Mouse (Mus musculus): ENCODE measurements around the gene Fam102b. TPM values are rescaled to one million over a fixed set of nuclear protein-coding genes. Genes with fewer than 3 reads are reported as not detected.

The Fam102b gene
- total RNA-seq (2021) = 10 to 100 TPM; 27.6 to 30.9 TPM
- long read RNA-seq, experiment 1, full-length matches to known transcripts = 4 of 13 reads
- long read RNA-seq, experiment 1, partial matches to known transcripts = 0 of 13 reads
- long read RNA-seq, experiment 1, other reads (novel, unspliced or antisense) = 9 of 13 reads
- long read RNA-seq, experiment 2, full-length matches to known transcripts = 7 of 8 reads
- long read RNA-seq, experiment 2, partial matches to known transcripts = 1 of 8 reads
- long read RNA-seq, experiment 2, other reads (novel, unspliced or antisense) = 0 of 8 reads

DNA sequence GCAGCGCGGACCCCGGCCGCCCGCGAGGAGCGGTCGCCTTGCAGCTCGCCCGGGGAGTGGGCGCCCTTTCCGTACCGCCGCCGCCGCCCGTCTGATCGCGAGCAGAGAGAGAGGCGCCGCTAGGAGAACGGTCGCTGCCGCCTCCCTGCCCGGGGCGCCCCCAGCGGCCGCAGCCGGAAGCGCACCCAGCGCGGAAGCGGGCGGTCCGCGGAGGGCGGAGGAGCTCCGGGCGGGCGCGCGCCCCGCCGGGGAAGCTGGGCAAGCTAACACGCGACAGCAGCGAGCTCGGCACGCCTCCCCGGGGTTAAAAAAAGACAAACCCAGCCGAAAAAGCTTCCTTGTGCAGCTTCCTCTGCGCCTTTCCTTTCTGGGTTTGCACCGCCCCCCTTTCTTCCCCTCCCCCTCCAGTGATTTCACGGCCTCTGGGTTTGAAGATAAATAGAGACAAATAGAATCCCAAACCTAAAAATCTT lies at the start of gene Fam102b:
Gene Fam102b, minus strand, starts transcription at position 93 of the 473 bp plus-strand sequence.
- peak; percentile 90 to 94 for DNase-seq (ENCODE audit: low spot score in 2 of 2)

DNA sequence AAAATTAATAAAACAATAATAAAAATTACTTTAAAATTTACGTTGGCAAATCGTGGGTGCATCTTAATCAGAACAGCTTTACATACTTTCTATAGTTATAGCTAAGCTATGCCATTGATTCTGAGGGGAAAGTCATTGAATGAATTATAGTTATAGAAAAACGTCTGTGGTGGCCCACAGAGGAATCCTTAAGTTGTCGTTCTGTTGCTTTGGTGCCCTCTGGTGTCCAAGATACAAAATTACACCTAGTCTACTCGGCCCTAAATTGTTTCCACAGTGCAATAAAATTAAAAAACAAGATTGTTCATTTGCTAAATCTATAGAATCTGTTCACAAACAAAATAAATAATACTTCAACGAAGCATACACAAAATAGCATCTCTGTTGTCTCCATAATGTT lies 35.6 kb upstream of the Fam102b start:
- DNase-seq (ENCODE audit: low spot score in 2 of 2) = no peak

DNA sequence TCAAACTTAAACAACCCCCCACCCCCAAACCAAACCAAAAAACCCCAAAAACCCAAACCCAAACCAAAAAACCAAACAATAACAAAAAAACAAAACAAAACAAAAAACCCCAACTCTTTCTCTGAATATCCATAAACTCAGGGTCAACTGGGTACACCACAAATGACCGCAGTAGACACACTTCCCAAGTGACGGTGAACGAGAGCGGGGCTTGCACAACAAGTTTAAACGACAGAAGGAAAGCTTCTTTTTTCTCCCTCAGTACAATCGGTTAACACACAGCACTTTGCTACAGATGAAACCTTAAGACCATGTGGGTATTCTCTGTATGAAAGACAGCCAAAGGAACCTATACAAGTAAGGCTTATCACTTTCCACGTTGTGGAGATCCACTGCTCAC lies 35.0 kb upstream of the Fam102b start:
- no peak for DNase-seq (ENCODE audit: low spot score in 2 of 2)

DNA sequence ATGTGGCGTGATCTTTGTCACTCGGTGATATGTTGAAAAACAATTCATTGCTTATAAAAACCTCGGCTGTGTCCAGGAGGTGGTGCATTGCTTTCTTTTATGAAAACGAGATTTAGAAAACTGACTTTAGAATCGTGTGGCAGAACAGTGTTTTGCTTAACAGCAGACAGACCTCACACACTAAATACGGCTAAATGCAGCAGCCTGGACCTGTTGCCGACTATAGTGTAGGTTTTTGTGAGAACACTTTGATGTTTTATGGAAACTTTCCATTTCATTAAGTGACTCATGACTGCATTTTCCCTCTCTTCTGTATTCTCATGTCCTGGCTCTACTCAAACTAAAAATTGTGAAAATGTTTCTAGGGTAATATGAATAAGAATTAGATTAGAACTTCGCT lies 32.5 kb upstream of the Fam102b start:
- no peak for DNase-seq (ENCODE audit: low spot score in 2 of 2)

DNA sequence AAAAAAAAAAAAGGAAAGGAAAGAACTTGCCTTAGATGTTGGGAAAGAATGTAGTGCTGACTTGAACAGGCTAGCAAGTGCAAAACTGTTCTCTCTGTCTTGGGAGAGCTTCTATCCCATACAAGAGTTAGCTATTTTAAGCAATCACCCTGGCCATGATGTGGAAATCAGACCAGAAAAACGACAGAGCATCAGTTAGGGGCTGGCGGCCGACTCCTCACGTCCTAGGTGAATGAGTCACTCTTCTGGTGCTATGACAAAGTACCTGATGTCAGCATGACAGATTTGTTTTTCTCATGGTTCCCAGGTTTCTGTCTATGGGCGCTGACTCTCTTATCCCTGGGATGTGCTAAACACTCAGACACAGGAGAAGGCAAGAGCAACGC lies 24.5 kb upstream of the Fam102b start:
- no peak for DNase-seq (ENCODE audit: low spot score in 2 of 2)

DNA sequence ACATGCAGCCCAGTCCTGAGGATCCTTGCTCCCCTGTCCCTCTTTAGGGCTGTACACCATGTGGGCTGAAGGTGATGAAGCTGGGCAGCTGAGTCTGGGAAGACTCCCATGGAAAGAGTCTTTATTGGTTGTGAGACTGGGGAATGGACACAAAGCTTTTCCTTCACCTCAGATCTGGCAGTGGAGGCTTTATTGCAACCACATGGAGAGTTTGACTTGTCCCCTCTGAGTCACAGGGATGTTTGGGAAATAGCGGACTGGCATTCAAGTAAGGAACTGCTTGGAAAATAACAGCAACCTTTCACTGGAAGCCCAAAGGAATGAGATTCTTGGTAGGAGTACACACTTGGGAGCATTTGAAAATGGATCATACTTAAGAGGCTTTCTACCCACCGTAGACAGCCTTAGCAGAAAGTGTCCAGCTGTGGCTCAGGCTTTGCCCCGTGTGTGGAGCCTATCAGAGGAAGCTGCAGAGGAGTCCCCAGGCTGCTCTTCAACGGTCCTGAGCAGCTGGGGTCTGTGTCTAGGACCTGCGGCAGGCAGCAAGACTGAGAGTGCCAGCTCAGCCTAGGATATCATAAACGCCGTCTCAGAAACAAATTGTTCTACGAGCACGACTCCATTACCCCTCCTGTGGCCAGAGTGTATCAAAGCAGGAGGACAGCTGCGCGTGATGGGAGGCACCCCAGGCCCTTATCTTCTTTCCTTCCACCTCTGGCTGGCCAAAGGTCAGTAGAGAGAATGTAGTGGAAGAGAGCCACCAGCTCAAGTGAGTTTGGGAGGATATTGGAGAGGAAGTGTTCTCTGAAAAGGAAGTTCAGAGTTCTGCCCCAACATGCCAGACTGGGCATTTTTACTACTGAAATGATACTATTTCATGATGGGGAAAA lies 23.9 kb upstream of the Fam102b start:
- no peak for DNase-seq (ENCODE audit: low spot score in 2 of 2)

DNA sequence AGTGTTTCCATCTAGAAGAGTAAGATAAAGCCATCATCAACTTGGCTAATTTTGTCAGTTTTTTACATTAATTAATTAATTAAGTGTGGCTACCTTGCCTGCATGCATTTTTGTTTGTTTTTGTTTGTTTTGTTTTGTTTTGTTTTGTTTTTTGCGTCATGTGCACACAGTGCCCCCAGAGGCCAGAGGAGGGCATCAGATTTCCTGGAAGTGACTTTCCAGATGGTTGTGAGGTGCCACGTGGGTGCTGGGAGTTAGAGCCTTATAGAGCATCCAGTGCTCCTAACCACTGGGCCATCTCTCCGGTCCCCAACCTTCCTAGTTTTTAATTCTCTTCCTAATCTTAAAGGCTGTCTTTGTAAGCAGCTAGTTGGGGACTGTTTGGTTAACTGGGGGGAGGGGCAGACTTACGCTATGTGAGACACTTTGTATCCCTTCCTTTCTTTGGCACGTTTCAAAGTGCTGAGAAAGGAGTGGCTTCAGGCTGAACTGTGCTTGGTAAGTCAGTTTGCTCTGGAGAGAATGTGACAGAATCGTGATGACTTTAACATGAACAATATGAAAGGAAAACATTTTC lies 20.4 kb upstream of the Fam102b start:
- no peak for DNase-seq (ENCODE audit: low spot score in 2 of 2)

DNA sequence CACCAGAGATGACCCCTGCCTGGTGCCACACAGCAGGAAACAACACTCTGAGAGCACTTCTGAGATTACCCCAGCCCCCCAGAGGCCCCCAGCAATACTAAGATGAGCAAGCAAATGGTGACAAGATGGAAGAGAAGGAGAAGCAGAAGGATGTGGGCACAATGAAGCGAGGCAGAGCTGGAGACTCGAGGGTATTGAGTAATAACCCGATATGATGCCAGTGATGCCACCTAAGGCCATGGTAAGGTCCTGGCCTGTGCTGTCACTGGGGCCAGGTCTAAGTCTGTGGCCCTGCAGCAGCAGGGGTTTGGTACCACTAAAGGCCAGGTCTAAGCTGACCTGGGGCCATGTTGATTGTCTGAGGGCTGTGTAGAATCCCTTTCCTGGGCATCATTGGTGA lies 19.0 kb upstream of the Fam102b start:
- no peak for DNase-seq (ENCODE audit: low spot score in 2 of 2)

DNA sequence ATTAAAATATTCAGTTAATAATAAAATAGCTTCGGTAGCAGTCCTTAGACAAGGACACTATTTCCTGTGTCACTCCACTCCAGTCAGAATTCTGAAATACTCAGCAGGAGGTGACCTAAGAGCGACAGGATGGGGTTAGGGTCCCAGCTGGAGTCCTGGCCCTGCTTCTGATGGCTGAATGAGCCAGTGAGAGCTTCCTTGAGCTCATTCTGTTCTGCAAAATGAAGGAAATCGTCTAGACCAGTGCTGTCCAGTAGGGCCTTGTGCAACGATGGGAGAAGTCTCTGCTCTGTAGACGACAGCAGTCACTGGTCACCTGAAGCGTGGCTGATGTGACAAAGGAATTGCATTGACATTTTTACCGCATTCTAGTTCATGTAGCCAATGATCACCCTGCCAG lies 16.0 kb upstream of the Fam102b start:
- DNase-seq (ENCODE audit: low spot score in 2 of 2) = no peak

DNA sequence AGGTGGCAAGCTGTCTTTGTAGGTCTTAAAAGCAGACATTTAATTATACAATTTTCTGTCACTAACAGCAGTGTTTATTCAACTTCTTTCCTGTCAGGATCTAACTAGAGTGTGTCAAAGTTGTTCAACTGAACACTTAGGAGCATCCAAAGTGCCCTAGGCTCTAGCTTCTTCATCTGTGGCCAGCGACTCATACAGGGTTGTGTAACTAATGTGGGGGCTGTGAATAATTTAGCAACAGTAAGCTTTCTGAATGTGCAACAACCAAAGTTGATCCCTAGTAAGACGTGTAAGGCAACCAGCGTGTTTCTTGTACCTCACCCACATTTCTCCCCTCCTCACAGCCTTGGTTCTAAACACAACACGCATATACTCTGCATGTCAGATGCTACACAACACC lies 13.5 kb upstream of the Fam102b start:
- DNase-seq (ENCODE audit: low spot score in 2 of 2) = no peak

DNA sequence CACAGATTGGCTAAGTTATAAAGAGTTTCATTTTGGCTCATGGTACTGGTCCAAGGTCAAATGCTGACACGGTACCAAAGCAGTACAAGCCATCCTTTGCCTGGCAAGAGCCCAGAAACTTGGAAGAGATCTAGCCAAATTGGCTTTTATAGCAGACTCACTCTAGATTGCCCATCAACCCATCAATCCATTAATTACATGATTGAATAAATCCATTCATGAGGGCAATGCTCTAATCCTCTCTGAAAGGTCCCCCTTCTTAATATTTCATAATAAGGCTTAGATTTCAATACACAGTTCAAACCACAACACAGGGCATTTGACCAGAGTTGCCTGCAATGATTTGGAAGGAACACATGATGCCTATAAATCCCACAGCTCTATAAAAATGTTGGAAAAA lies 7.0 kb upstream of the Fam102b start:
- DNase-seq (ENCODE audit: low spot score in 2 of 2) = no peak

DNA sequence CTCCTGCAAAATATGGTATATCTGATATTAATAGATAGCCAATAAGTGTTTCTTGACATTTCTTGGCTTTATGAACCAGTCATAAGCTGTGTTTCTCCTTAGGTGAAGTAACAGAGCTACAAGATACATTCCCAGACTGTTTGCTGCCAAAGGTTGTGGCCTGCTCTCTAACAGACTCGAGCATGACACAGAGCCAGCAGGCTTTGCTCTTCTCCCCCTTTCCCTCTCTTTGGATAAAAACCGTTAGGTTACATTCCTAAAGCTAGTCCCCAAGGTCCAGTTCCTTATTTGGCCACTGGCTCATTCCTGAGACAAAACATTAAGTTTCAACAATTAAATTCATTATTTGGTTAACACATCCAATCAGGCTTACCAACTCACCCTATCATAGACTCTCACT lies 4.9 kb upstream of the Fam102b start:
- no peak for DNase-seq (ENCODE audit: low spot score in 2 of 2)

DNA sequence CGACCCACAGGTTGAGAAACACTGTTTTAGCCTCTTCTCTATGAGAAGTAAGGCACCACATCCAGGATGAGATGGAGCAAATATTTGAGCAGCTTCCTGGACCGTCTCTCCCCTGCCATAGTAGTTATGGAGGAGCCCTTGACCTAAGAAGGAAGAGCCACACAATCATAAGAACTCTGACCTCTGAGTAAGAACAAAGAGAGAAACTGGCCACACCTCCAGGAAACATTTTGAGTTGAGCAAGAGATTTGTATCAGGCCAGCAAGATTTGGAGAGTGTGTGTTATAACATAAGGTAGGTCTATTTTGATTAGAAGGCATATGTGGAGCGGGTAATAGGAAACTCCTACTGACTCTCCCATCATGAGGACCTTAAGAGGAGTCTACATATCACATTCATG lies 4.2 kb upstream of the Fam102b start:
- DNase-seq (ENCODE audit: low spot score in 2 of 2) = no peak

DNA sequence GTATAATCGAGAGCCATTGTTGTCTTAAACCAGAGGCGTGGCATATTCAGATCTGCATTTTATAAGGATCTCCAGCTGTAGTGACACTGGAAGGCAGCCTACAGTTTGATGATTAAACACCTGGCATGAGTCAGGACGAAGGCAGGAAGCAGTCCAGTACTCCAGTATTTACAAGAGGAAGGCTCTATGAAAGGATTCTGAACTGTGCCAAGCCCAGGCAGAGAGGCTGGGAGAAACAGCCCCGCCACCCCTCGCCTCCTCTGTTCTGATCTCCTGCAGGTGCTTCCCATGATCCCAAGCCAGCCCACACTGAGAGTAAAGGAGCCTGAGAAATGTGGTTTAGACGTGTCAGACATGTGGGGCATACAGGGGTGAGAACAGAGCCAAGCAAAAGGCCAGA lies 3.4 kb upstream of the Fam102b start:
- peak in 1 of 2 experiments; percentile 27 for DNase-seq (ENCODE audit: low spot score in 2 of 2)

DNA sequence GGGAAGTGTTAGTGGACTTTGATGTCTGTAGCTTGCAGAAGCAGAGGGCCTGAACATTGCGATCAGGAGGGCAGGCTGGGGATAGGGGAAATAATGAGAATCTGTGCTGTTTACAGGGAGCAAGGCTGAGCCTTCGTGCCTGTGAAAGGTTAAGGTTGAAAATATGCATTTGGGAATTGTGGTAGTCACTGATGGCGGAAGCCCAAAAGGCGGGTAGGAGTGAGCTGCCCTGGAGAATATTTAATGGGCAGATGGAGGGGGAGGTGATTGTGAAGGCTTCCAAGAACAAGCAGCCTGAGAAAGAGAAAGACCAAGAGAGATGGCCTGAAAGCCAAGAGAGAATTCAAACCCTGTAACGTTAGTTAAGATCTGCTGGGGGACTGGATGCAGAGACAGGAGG lies 2.3 kb upstream of the Fam102b start:
- DNase-seq (ENCODE audit: low spot score in 2 of 2) = no peak

DNA sequence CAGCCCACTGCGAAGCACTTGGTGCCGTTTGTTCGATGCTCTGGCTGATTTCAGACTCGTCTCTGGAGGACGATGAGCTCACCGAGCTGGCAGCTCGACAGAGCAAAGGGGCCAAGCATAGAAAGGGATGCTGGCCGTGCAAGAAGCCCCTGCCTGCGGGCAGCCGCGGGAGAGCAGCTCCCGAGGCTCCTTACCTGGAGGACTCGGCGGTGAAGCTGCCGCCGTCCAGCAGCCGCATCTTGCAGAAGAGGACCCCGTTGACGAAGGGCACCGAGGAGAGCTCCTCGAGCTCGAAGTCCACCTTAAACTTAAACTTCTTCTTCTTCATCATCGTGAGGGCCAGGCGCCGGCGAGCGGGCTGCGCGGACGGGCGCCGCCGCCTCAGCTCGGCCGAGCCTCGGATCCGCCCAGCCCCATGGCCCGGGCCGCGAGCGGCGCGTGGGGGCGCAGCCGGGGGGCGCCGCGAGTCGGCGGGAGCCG lies 376 bp downstream of the Fam102b start:
- DNase-seq (ENCODE audit: low spot score in 2 of 2) = peak in 1 of 2 experiments; percentile 63

DNA sequence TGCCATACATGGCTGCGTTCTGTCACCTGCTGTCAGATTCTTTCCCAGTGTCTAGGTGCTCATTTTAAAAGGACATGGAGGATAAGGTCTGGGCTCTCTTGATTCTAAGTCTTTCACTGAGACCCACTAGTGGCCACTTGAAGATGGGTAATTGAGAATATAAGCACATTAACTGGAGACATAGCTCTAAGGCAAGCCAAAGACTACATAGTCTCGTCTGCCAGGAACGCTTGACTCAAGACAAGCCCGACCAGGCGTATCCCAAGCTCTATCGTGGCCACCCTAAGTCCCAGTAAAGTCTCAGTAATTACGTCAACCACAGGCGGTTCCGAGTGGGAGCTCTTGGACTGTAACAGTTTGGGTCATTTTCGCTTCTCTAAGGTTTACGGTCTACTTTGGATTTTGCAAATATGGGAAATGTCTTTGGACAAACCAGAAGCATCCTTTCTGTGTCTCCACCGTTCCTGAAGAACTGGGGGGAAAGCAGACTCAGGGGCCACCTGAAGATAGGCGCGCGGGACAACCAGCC lies 881 bp downstream of the Fam102b start:
- peak in 1 of 2 experiments; percentile 57 for DNase-seq (ENCODE audit: low spot score in 2 of 2)

DNA sequence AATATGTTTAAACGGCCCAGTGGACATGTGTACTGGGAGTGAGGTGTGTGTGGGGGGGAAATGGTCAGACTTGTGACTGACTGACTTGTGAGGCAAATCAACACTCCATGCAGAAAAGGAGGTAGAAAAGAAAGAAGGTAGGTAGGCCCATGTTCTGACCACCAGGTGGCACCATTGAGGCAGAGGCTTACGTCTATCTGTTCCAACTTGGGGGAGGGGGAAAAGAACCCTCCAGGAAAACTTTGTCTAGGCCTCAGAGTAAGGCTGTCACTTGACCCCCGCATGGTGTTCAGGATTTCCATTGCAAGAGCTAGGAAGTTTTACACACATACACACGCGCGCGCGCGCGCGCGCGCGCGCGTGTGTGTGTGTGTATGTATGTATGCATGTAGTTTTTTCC lies 1.8 kb downstream of the Fam102b start:
- DNase-seq (ENCODE audit: low spot score in 2 of 2) = peak; percentile 45 to 75

DNA sequence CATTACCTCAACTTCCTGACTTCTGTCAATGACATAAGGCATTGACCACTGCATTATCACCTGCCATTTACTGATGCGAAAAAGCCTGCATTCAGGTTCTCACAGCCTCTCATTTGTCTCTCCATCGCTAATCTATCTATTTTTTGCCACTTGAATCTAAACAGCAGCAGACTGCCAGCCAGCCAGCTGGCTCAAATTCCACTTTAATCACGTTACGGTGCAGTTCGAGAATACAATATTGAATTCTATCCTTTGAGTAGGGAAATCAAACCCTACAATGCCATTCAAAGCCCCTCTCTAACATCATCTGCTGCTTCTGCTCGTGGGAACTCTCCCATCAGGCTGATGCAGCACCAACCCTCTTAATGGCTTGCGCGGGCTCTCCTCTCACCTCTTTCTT lies 4.3 kb downstream of the Fam102b start:
- no peak for DNase-seq (ENCODE audit: low spot score in 2 of 2)

DNA sequence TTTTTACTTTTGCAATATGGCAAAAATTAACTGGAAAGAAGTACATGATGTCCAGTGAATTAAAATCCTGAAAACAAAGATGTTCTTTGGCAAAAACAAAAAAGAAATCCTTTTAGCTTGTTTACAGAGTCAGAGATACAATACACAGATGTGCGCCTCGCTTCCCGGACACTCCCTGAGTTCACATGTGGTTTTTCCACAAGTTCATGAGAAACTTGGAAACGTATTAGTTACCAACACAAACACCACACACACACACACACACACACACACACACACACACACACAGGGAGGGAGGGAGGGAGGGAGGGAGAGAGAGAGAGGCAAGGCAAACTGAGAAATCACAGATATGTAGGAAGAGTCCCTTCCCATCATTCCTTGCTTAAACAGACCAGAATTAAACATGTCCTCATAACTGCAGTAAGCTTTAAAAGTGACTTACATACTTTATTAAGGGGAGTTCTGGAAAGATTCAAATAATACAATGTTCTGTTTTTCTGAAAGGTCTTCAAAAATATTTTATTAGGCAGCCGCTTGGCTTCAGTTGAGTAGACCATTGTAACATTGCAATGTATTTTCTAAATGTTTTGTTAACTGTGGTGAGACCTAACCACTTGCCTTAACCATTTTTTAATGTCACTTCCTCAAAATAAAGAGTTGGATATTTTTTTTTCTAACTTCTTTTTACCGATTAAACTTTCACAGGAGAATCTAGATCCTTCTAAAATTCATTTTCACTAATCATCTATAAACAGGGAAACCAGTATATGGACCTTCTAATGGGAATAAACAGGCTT lies 5.5 kb downstream of the Fam102b start:
- DNase-seq (ENCODE audit: low spot score in 2 of 2) = no peak

DNA sequence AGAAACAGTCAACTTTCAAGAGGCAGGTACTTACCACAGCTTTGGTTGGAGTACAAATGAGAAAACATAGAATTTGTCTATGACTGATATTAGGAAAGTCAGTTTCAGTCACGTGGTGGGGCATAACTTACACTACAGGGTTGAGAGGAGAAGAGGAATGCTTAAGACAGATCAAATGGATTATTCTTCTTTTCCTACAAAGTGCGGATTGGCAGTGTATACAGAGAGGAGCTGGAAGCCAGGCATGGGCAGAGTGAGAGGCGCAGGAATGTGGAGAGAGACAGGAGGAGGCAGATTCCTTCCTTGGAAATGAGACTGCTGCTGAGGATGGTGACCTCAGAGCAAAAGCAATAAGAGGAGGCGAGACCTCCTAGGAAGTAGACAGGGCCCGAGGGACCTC lies 9.1 kb downstream of the Fam102b start:
- DNase-seq (ENCODE audit: low spot score in 2 of 2) = no peak
